Mouse (Mus musculus): ENCODE results near the gene Psmb1.

GRCm38 (mm10) chr17:15455203-15455602 is 44.3 kb downstream of the Psmb1 start:
- no peak for TF ChIP-seq ETS1 (IDR thresholded peaks at IDR 0.05; ENCODE audit: low read depth, low read length)
- TF ChIP-seq MAFK (IDR thresholded peaks at IDR 0.05; ENCODE audit: borderline replicate concordance, low read depth, low read length), result no peak
- no peak for TF ChIP-seq GATA1 (IDR thresholded peaks at IDR 0.05; ENCODE audit: low read depth, low read length)
- TF ChIP-seq RAD21 (IDR thresholded peaks at IDR 0.05; ENCODE audit: low read depth, low read length), result no peak
- TF ChIP-seq CTCF (IDR thresholded peaks at IDR 0.05 in 2 of 3, conservative IDR thresholded peaks at IDR 0.05 in 1 of 3; ENCODE audit: control insufficient read depth in 1 of 3, insufficient read depth in 1 of 3, low read depth in 2 of 3, low read length in 3 of 3, poor library complexity in 1 of 3, severe bottlenecking in 1 of 3), result no peak
- TF ChIP-seq SMC3 (IDR thresholded peaks at IDR 0.05; ENCODE audit: low read depth, low read length), result no peak
- TF ChIP-seq E2F4 (IDR thresholded peaks at IDR 0.05; ENCODE audit: borderline replicate concordance, low read depth, low read length), result no peak
- TF ChIP-seq POLR2AphosphoS2 (IDR thresholded peaks at IDR 0.05; ENCODE audit: low read length), result no peak
- TF ChIP-seq TBP (IDR thresholded peaks at IDR 0.05; ENCODE audit: low read depth, low read length), result no peak
- TF ChIP-seq MYC (IDR thresholded peaks at IDR 0.05; ENCODE audit: low read depth, low read length), result no peak
- no peak for TF ChIP-seq BHLHE40 (IDR thresholded peaks at IDR 0.05; ENCODE audit: borderline replicate concordance, low read depth, low read length)
- TF ChIP-seq GABPA (IDR thresholded peaks at IDR 0.05; ENCODE audit: low read depth, low read length), result no peak
- no peak for TF ChIP-seq POLR2A (IDR thresholded peaks at IDR 0.05; ENCODE audit: control insufficient read depth in 1 of 2, insufficient read depth in 1 of 2, low read depth in 1 of 2, low read length in 2 of 2, poor library complexity in 1 of 2)
- no peak for TF ChIP-seq POLR2AphosphoS5 (IDR thresholded peaks at IDR 0.05; ENCODE audit: borderline replicate concordance, low read depth, low read length)

All from MEL (cell line).